Mouse (Mus musculus): ENCODE measurements at regions not wholly inside any gene's neighbourhood (a gene's known extent, or its start where the extent isn't known, plus 50 kb on each side); places are given as distances from the start of the nearest gene placed in this dataset.
A peak's percentile ranks its signal among the peaks of the same experiment; 100 is the strongest.

DNA sequence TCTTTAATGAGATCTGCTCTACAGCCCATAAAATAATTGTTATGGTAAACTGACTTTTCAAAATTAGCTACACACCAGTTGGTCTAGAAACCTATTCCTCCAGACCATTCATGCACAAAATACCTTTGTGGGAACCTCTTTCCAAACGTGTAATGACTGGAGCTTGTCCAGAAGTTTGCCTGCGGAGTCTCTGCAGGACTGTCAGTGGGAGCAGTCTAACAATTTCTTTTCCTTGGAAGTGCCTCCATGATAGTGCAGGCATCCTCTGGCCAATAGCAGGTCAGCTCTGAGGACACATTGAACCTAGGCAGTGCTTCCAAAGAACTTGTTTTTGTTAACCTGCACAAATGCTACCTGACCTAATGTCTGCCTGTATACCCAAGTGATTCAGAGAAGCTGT, 932.3 kb downstream of the Pcdh9 start:
- Histone ChIP-seq H3K27me3 (no peaks in the 10 kb centered on the region), H3K27ac (no peak overlapping the region), H3K9ac (no peak overlapping the region), H3K36me3 (no peaks in the 10 kb centered on the region), H3K4me1 (0 out of 2 replicates have a peak, but pooled peaks cover 4% of the 10 kb centered on the region), H3K4me3 (no peak overlapping the region), H3K4me2 (replicated peaks) (no peak overlapping the region), H3K9me3 (replicated peaks) (no peaks in the 10 kb centered on the region)
- 13% methylated on average over 2 of the region's 2 CpGs for WGBS
- ATAC-seq (ENCODE audit: low FRiP score) = peak; percentile 76; the same call in 1 of the 2 replicates

DNA sequence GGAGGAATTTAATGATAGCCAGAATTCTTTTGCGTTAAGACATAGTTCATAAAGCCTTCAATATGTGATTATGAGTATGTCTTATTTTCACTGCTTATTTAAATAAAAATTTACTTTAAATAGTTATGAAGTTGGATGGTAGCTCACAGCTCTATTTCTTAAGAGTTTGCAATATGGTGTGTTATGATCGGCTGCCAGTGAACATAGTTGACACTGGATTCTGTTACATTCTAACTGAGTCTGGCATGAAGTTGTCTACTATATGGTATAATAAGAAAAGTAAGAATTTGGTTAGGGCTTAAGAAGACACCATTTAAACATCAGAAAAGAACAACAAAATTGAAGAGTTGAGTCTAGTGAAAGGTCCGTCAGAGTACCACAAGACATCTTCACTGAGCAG, 935.0 kb downstream of the Pcdh9 start:
- WGBS = 92% methylated on average over 3 of the region's 3 CpGs
- Histone ChIP-seq H3K27me3 (no peaks in the 10 kb centered on the region), H3K4me3 (no peak overlapping the region), H3K9me3 (replicated peaks) (no peaks in the 10 kb centered on the region), H3K27ac (no peak overlapping the region), H3K4me1 (0 out of 2 replicates have a peak, but pooled peaks cover 4% of the 10 kb centered on the region), H3K4me2 (replicated peaks) (no peak overlapping the region), H3K9ac (no peak overlapping the region), H3K36me3 (no peaks in the 10 kb centered on the region)
- ATAC-seq (ENCODE audit: low FRiP score) = no peak

DNA sequence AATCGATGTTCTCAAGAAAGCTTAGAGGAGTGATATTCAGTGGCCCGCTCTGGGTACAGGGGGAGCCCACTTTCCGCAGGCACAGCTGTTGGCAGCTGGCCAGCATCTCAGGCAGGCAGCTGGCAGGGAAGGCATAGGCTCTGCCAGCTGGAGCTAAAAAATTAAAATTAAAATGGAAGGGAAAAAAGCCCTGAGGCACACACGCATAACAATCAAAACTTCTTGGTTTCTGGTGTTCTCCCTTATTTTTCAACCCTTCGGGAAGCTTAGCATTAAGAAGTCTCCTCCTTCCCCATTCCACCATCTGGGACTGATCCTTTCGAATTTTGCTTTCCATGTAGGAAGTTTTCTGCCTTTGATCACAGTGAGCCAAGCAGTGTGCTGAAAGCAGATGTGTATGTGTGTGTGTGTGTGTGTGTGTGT, 982.8 kb downstream of the Pcdh9 start:
- no peak overlapping the region for H3K4me2 ChIP-seq (replicated peaks)
- ATAC-seq (ENCODE audit: low FRiP score) = peak; percentile 83
- H3K4me1 ChIP-seq = no peaks in the 10 kb centered on the region
- H3K9ac ChIP-seq = no peak overlapping the region
- no peak overlapping the region for H3K4me3 ChIP-seq
- H3K27ac ChIP-seq = no peak overlapping the region
- 57% methylated on average over 6 of the region's 6 CpGs for WGBS
- no peaks in the 10 kb centered on the region for H3K36me3 ChIP-seq
- H3K27me3 ChIP-seq = no peaks in the 10 kb centered on the region
- H3K9me3 ChIP-seq (replicated peaks) = no peaks in the 10 kb centered on the region

DNA sequence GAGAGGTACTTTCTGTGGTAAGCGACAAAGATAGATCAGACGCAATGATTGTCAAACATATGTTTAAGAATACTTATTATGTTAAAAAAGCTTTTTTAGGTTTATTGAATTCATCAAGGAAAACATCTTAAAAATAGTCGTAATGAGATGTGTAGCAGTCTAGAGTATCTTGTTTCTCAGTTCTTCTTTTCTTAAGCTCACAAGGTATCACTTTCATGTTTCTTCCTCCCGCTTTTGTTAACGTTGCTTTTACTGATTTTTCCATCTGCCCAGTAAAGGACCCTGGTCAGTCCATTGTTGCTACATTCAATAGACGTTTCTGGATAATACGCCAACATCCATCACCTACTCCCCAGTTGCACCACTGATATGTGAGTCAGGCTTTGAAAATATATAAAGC, 1015.9 kb downstream of the Pcdh9 start:
- no peaks in the 10 kb centered on the region for H3K4me1 ChIP-seq
- H3K36me3 ChIP-seq = no peaks in the 10 kb centered on the region
- ATAC-seq (ENCODE audit: low FRiP score) = no peak
- no peak overlapping the region for H3K9ac ChIP-seq
- H3K27ac ChIP-seq = no peak overlapping the region
- WGBS = 78% methylated on average over 7 of the region's 7 CpGs
- no peaks in the 10 kb centered on the region for H3K9me3 ChIP-seq (replicated peaks)
- no peaks in the 10 kb centered on the region for H3K27me3 ChIP-seq
- H3K4me3 ChIP-seq = no peak overlapping the region
- H3K4me2 ChIP-seq (replicated peaks) = no peak overlapping the region

DNA sequence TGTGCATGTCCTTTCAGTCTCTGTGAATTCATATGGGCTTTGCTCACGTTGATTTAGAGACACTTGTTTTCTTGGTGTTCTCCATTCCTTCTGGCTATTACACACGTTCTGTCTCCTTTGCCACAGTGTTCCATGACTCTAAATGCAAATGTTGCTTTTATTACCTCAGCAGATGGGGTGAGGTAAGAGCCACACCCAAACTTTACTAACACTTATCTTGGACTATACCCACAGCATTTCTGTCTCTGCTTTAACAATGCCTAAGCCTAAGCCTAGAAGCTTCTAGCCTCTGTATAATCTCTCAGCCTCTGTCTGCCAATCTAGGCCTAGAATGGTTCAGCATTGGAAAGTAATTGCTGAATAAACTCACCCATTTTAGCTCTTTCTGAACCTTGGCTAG, 1024.0 kb downstream of the Pcdh9 start:
- no peak overlapping the region for H3K4me2 ChIP-seq (replicated peaks)
- no peaks in the 10 kb centered on the region for H3K27me3 ChIP-seq
- H3K9ac ChIP-seq = no peak overlapping the region
- no peaks in the 10 kb centered on the region for H3K4me1 ChIP-seq
- H3K27ac ChIP-seq = no peak overlapping the region
- no peak overlapping the region for H3K4me3 ChIP-seq
- no peaks in the 10 kb centered on the region for H3K36me3 ChIP-seq
- WGBS = 63% methylated on average over 2 of the region's 2 CpGs
- H3K9me3 ChIP-seq (replicated peaks) = no peaks in the 10 kb centered on the region
- ATAC-seq (ENCODE audit: low FRiP score) = no peak

DNA sequence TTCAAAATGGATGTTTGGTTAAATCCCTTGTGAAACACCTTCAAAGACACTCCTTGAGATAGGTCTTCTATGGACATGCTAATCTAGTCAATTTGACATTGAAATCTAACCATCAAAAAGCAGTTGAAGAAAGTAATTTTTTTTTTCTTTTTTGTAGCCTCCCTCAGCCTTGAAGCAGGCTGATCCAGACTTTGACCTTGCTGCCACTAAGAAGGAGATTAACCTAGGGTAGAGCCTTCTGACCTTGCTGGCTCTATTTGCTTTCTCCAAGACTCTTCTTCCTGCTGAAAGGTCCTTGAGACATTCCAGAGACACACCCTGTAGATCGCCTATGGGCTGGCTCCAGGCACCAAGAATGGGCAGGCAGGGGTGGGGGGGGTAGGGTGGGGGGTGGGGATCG, 1027.5 kb downstream of the Pcdh9 start:
- Histone ChIP-seq H3K4me3 (no peak overlapping the region), H3K9me3 (replicated peaks) (no peaks in the 10 kb centered on the region), H3K4me2 (replicated peaks) (no peak overlapping the region), H3K27me3 (no peaks in the 10 kb centered on the region), H3K36me3 (no peaks in the 10 kb centered on the region), H3K27ac (no peak overlapping the region), H3K9ac (no peak overlapping the region), H3K4me1 (no peaks in the 10 kb centered on the region)
- no peak for ATAC-seq (ENCODE audit: low FRiP score)
- WGBS = 27% methylated on average over 2 of the region's 2 CpGs

DNA sequence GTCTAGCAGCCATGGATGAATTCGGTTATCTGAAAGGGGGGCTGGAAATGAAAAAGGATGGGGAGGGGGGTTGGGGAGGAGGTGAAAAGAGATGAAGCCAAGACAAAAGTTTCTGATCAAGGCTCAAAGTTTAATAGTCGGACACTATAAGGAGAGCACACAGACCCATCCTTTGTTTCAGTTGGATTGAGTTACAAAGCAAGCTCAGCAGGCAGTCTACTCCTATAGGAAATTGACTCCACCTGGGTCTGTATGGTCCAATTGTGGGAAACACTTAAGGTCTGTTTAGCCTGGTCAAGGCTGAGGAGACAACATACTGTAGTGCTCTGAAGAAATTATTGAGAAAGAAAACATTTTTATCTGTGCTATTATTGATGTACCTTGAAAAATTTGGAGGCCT, 1029.8 kb downstream of the Pcdh9 start:
- H3K9me3 ChIP-seq (replicated peaks) = no peaks in the 10 kb centered on the region
- no peaks in the 10 kb centered on the region for H3K4me1 ChIP-seq
- 48% methylated on average over 2 of the region's 2 CpGs for WGBS
- H3K9ac ChIP-seq = no peak overlapping the region
- ATAC-seq (ENCODE audit: low FRiP score) = no peak
- H3K36me3 ChIP-seq = no peaks in the 10 kb centered on the region
- no peak overlapping the region for H3K4me3 ChIP-seq
- no peaks in the 10 kb centered on the region for H3K27me3 ChIP-seq
- no peak overlapping the region for H3K4me2 ChIP-seq (replicated peaks)
- no peak overlapping the region for H3K27ac ChIP-seq

DNA sequence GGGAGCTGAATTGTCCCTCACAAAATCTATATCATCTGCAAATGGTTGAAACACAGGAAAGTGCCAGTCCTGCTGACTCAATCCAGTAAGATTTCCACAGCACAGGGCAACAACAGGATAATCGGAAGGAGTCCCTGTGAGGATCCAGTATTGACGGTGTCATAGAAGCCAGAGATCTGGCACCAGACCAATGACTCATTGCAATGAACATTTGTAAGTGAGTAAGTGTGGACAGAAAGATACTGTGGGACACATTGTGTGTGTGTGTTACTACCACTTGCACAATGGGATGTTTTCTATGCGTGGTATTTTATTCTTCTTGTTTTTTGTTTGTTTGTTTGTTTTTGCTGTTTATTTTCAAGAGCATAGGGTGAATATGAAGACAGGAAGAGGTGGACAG, 1056.8 kb downstream of the Pcdh9 start:
- no peaks in the 10 kb centered on the region for H3K4me1 ChIP-seq
- no peaks in the 10 kb centered on the region for H3K27me3 ChIP-seq
- H3K27ac ChIP-seq = no peak overlapping the region
- ATAC-seq (ENCODE audit: low FRiP score) = no peak
- H3K4me2 ChIP-seq (replicated peaks) = no peak overlapping the region
- no peaks in the 10 kb centered on the region for H3K9me3 ChIP-seq (replicated peaks)
- WGBS = 94% methylated on average over 3 of the region's 3 CpGs
- no peak overlapping the region for H3K4me3 ChIP-seq
- H3K9ac ChIP-seq = no peak overlapping the region
- H3K36me3 ChIP-seq = no peaks in the 10 kb centered on the region

DNA sequence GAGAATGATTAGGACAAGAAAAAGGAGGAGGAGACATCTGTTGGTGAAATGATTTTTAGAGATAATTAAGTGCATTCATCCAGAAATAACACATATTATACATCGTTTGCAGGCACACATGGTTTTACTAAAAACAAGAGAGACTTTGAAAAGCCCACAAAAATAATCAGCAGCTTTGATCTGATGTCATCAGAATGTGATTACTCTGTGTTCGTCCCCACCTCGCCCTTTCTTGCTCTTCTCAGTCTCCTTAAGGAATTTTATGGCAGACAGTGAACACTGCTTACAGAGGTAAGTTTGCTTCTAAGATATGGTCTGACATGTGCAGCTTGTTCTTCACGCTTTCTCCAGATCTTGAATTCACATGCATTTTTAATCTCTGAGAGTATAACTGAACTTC, 1061.3 kb downstream of the Pcdh9 start:
- Histone ChIP-seq H3K4me1 (no peaks in the 10 kb centered on the region), H3K27me3 (no peaks in the 10 kb centered on the region), H3K4me2 (replicated peaks) (no peak overlapping the region), H3K9ac (no peak overlapping the region), H3K4me3 (no peak overlapping the region), H3K27ac (no peak overlapping the region), H3K36me3 (no peaks in the 10 kb centered on the region), H3K9me3 (replicated peaks) (no peaks in the 10 kb centered on the region)
- no peak for ATAC-seq (ENCODE audit: low FRiP score)
- 60% methylated on average over 4 of the region's 4 CpGs for WGBS

DNA sequence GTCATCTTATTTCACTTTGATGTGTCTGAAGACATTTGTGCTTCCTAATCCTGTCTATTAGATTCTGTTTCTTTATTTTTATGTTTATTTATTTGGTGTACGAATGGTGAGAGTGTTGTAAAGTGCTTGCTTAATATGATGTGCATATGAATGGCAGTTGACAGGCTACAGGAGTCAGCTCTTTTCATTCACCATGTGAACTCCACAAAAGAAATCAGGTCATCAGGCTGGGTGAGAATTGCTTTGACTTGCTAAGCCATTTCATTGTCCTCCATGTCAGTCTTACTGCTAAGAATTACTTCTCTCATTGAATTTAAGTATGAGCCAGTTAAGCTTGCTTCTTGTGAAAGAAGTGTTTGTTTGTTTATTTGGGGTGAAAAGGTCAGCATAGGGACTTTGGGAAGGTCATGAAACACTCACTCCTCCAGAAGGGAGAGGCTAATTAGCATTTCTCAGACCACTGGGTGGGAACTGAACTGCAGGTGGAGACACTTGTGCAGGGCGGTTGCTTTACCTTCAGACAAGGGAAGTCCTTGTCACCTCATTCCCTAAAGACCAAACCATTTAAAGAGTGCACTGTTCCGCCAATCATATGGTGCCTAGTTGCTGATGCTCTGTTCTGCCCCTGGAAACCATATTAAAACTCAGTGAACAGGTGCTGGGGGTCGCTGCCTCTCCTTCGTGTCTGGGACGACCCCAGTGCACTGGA, 1063.7 kb downstream of the Pcdh9 start:
- no peak overlapping the region for H3K27ac ChIP-seq
- H3K4me1 ChIP-seq = no peaks in the 10 kb centered on the region
- no peak overlapping the region for H3K9ac ChIP-seq
- no peaks in the 10 kb centered on the region for H3K27me3 ChIP-seq
- no peak for ATAC-seq (ENCODE audit: low FRiP score)
- no peak overlapping the region for H3K4me2 ChIP-seq (replicated peaks)
- WGBS = 53% methylated on average over 6 of the region's 6 CpGs
- no peak overlapping the region for H3K4me3 ChIP-seq
- no peaks in the 10 kb centered on the region for H3K36me3 ChIP-seq
- no peaks in the 10 kb centered on the region for H3K9me3 ChIP-seq (replicated peaks)

DNA sequence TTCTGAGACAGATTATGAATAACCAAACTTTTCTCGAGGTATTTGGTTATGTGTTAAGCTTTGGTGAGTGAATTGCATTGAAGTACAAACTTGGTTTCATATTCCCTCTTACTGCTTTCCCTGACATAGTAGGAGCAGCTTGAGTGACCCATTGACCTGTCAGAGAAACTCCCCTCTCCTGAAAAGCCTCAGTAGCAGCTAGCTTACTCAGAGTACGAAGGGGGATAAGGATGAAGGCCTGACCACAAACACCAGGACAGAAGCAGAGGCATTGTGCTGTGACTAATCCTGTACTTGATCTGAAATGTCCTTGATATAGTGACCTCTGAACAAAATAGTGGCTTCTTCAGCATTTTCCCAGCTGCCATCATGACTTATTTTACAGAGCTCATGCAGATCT, 1070.4 kb downstream of the Pcdh9 start:
- Histone ChIP-seq H3K4me1 (no peaks in the 10 kb centered on the region), H3K9ac (no peak overlapping the region), H3K4me3 (no peak overlapping the region), H3K9me3 (replicated peaks) (no peaks in the 10 kb centered on the region), H3K27ac (no peak overlapping the region), H3K27me3 (no peaks in the 10 kb centered on the region), H3K4me2 (replicated peaks) (no peak overlapping the region), H3K36me3 (no peaks in the 10 kb centered on the region)
- ATAC-seq (ENCODE audit: low FRiP score) = no peak
- 75% methylated on average over 2 of the region's 2 CpGs for WGBS
